Mouse (Mus musculus): ENCODE data around the gene Zfp740.

Zfp740 gene

DNA sequence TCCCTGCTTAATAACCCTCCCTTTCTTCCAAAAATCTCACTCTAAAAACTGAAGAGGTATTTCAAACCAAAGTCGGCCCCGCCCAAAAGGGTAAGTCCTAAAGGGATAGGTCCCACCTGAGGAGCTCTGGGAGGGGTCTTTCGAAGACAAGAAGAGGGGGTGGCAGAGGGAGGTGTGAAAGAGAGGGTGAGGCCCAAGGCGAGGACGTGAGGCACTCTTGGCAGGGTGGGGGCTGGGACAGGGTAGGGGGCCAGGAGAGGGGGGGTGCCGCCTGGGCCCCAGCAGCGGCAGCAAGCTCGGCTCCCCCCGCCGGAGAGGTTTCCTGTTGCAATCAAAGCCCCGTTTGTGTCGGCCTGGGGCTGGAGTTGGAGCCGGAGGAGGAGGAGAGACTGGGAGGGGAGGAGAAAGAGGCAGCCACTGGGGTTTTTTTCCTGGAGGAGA, 46.2 kb downstream of the Zfp740 start:
- no peak for DNase-seq

DNA sequence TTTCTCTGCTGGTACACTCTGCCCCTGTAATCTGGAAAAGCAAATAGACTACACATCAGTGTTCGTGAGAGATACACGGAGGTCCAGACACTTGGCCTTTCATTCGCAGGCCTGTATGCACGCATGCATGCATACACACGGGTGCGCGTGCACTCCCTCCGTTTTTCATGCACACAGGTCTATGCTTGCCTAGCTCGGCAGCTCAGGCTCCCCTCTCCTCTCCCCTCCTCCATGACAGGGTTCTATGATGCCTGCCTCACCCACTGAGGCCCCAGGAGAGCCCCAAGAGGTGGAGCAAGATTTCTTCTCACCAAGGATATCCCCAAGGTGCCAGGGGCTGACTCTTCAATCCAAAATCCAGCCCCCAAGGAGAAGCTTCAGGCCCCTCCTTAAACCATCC, 46.9 kb downstream of the Zfp740 start:
- DNase-seq = no peak

DNA sequence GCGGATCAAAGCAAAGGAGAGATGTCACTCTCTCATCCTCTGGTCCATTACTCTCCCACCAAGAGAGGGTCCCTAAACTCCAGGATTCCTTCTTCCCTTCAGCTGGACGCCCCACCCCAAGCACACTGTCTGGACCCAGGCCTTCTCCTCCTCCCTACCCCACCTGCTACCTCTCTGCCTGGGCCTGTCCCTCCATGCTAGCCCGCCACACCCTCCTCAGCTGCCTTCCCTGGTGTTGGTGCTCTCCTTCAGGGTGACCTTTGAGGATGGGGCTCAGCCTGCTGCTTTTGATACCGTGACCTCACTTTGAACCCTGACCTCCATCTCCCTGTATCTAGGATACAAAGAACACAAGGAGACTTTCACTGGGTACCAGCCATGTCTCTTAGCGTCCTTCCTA, 47.5 kb downstream of the Zfp740 start:
- no peak for DNase-seq

DNA sequence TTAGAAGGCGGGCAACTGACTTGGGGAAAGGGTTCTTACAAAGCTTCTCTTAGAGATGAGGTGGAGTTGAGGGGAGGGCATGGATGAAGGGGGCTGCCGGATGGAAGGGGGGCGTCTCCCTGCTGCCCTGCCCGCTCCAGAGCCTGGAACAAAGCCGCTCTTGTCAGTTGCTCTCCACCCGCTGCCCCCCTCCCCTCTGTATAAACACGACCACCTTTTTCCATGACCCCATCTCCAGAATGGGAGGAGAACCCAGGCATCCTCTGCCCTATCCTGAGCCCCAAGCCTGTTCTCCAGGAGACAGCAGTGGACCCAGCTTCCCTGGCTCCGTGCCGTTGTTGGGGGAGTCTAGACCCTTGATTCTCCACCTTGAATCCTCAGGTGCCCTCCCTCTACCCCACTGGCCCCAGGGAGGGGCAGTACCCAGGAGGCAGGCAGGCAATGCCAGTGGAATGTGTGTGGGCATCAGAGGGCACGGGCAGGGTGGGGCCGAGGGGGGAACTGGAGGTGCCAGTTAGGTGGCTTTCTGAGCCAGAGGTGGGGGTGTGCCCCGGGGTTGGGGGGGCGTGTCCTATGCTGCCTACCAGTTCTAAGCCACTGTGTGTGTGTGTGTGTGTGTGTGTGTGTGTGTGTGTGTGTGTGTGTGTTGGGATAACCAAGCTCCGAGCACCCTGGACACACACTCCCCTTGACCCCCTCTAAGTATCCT, 52.7 kb downstream of the Zfp740 start:
- DNase-seq = peak; percentile 43

DNA sequence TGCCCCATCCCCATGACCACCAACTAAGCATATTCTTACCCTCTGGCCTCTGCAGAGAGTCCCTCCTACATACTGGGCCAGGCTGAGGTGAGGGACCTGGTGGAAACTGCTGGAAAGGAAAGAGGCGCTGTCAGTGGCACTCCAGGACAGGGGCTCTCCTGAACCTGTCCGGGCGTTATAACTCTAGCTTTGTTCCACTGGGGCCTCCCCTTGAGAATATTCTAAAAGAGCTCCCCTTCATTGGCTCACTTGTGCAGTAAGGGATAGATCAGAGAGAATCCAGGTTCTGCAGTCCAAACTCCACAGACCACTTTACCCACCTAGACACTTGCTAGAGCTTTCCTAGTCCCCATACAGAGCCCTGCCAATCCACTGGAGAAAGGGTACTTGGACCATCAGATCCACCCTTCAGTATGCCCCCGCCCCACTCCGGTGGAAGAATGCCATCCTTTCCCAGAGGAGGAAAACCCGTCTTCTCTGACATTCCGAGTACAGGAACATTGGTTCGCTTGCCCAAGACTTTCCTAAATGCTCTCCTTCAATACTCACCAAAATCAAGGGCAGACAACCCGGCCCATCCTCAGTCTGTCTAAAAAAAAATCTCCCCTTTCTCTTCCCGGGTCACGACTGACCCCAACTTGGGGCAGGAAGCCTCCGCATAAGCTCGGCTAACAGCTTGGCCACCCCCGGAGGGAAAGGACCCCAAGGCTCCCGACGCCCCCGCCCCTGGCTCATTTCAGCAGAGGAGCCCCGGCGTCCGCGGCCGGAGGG, 53.6 kb downstream of the Zfp740 start:
- DNase-seq = peak; percentile 57

DNA sequence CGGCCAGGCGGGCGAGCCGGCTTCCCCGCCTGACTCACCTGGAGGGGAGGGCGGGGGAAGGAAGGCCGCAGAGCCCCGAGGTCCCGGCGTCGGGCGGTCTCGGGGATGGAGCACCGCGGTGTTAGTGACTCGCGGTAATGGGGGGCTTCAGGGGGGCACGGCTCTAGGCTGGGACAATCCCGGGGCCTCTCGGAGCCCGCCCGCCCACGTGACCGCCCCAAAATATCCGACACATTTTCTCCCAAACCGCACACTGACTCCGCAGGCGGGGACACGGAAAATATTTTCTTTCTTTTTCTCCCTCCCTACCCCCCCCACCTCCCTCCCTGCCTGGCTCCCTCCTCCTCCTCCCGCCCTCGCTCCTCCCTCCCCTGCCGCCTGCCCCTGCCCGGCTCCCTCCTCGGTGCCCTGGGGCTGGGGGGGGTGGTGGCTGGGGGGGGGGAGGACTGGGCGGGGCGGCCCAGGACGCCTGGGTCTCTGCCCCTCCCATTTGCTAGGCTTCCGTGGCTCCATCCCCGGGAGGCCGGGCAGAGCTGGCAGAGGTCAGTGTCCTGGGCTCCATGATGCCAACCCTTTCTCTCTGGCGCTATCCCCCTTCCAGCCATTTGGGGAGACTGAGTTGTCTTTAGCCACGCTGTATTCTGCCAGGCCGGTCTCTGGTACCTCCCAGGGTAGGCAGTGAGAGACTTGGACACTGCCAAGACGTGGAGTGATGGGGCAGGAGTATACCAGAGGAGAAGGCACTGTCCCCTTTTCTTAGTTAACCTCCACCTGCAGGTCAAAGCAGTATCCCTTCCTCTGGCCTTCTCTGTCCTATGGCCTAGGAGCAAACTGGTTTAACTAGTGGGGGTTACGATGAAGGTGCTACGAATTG, 54.4 kb downstream of the Zfp740 start, which contains the start of gene Rarg:
Rarg (minus strand) TSS at position 316 of the 874 bp plus-strand sequence.
- peak; percentile 81 for DNase-seq

DNA sequence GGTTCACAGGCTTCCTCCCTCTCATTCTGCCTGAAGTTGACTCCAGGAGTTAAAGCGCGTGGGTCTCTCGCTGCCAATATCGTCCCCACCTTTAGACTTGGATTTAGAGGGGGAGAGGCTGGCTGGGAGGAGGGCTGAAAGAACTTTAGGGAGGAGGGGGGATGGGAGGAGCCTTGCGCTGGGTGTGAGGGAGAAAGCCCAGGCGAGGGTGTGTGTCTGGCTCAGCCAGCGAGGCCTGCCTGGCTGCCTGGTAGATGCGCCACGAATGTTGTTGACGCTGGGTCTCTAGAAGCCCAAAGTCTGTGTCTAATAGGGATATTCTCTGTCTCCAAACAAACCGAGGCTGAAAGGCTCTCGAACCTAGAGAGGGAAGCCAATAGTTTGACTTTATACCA, 55.0 kb downstream of the Zfp740 start:
- DNase-seq = peak; percentile 67

DNA sequence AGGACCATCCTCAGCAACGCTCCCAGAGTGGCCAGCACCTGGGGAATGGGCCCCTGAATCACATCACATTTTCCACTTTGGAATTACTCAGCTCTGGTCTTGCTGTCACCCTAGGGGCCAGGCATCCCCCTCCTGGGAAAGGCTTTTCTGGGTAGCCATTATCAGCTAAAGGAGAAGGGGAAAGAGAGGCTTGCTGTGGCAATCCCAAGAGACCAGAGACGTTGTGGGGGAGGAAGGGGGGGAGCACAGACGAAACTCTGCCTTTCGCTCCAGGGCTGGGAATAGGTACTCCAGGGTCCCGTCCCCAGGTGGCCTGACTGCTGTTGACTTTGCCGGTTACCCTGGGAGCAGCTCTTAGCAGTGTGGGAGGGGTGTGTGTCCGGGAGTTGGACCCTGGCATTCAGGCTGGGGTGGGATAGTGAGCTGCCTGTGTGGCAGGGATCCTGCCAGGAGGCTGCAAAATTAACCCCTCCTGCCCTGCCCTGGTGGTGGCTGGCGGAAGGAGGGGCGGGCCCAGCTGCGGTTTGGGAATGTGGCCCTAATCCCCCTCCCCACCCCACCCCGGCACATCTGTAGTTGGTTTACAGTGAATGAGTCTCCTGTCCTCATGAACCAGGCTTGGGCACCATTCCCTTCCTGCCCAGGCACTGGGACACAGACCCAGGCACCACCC, 55.7 kb downstream of the Zfp740 start:
- peak; percentile 44 for DNase-seq

DNA sequence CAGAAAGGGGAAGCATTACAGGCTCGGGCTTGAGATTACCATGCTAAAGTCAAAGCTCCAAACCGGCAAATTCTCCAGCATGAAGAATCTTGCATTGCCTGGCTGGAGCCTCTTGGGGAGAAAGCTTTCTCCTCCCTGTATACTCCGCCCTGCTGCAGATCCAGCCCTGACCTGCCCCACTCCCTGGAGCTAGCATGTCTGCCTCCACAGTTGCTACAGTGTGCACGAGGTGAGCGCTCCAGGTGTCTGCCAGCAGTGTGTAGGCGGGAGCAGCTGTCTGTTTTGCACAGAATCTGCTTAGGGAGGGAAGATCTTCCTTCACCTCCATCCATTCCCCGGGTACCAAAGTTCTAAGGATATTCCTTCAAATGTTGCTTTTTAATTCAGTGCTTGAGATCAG, 59.5 kb downstream of the Zfp740 start:
- no peak for DNase-seq

DNA sequence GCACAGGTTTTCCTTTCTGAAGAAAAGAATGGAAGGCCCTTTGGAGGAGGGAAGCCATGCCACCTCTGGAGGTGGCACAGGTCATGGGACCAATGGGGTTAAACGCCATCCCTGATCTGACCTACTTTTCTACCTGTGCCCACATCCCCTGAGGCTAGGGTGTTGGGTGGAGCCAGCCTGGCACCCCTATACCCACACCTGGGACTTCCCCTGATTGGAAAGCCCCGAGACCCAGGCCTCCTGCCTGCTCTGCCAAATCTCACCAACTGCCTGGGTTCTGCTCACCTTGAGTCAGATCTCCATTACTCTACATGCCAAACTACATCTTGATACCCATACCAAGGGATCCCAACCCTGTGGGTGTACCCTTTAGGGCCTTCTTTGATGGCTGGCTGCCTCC, 60.0 kb downstream of the Zfp740 start:
- no peak for DNase-seq
